Mouse (Mus musculus) liver, embryonic 18 days (tissue): Measurements from ENCODE around the gene Mcf2. TPM values are rescaled to one million over a fixed set of nuclear protein-coding genes. Genes with fewer than 3 reads are reported as not detected.

ENCODE experiments used
- polyA plus RNA-seq: library from polyadenylated mRNA; depleted of rRNA; stranded (reverse); fragments of >200 nt; gene quantifications from 2 replicates; pipeline ENCODE4 v1.2.3, GENCODE M21; 2012; rRNA removed

Mcf2 gene
- 0.02 TPM in 1 of 2 replicates, not detected in the other for polyA plus RNA-seq

GRCm38 (mm10) chrX:60178744-60179458 is at the start of gene Mcf2:
Gene Mcf2 (minus strand): TSS chrX:60179089.

Other genes with a start within 250 kb of the Mcf2 start
- 20.0 and 20.3 TPM in 2 replicates for gene F9, start 179.6 kb downstream of the Mcf2 start, polyA plus RNA-seq